Mouse (Mus musculus) heart, adult 11 months (tissue): ENCODE results near the gene Celf6.

Experiments used
- DNase-seq: peaks from one replicate; pipeline ENCODE4 v3.0.0; 2022

The Celf6 gene

GRCm38 (mm10) chr9:59588710-59589671 is 11.3 kb downstream of the Celf6 start:
- DNase-seq, result no peak

- DNase-seq, result no peak
Measured at GRCm38 (mm10) chr9:59589703-59590439, 12.2 kb downstream of the Celf6 start.

- peak; percentile 64 for DNase-seq
Measured at GRCm38 (mm10) chr9:59601661-59602060, 23.9 kb downstream of the Celf6 start.

DNA sequence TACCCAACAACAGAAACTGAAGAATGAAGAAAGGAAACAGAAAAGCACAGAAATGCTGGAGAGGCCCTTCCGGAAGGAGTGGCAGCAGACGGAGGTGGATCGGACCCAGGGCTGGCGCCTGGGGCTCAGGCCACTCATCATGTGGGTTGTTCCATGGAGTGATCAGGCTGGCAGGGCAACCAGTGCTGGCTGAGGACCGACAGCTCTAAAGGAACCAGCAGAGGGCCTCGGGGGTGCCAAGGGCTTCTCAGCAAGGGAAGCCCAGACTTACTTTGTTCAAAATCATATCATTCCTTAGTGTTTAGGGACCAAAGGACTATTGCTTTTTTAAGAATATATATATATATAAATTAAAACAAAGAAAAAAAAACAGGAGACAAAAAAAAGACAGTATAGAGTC is 28.2 kb downstream of the Celf6 start:
- no peak for DNase-seq

DNA sequence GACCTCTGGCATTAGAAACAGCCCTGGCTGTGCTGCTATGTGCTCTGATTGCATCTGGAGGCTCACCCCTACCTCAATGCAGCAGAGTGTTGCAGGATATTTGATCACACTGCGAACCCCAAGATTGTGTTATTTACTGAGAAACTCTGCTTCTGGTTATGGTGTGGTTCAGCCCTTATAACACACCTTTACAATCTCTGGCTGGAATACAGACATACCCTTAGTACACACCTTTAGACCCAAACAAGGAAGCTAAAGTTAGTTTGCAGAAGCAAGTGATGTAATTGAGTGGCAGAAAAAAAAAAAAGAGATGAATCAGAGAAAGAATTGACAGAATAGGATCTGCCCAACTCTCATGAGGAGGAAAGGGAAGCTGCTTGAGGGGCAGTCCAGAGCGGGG is 33.2 kb downstream of the Celf6 start:
- no peak for DNase-seq

DNA sequence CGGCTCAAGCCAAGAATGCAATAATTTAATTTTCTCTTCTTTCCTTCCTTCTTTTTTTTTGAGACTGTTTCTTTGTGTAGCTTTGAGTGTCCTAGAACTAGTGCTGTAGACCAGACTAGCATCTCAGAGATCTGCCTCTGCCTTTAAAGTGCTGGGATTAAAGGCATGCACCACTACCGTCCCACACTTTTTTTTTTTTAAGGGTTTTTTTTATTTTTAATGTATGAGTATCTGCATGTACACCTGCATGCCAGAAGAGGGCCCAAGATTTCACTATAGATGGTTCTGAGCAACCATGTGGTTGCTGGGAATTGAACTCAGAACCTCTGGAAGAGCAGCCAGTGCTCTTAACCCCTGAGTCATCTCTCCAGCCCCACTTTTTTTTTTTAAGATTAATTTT is 38.1 kb downstream of the Celf6 start:
- no peak for DNase-seq

- peak; percentile 100 for DNase-seq
Measured at GRCm38 (mm10) chr9:59616622-59617306, 39.0 kb downstream of the Celf6 start, which contains the start of gene Parp6. TSS of gene Parp6 (plus strand) at chr9:59617284.

GRCm38 (mm10) chr9:59617307-59617973 is 39.7 kb downstream of the Celf6 start:
- no peak for DNase-seq

DNA sequence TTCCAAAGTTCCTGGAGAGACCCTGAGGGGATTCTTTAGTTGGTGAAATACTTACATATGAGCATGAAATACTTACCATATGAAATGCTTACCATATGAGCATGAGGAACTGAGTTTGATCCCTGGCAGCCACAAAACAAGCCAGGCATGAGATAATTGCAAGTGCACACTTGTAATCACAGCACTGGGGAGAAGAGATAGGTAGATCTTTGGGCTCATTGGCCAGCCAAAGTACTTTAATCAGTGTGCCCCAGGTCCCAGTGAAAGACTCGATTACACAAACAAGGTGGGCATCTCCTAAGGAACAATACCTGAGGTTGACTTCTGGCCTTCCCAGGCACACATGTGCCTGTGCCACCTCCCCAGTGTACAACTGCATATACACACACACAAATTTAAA is 60.7 kb downstream of the Celf6 start:
- DNase-seq, result peak; percentile 54

DNA sequence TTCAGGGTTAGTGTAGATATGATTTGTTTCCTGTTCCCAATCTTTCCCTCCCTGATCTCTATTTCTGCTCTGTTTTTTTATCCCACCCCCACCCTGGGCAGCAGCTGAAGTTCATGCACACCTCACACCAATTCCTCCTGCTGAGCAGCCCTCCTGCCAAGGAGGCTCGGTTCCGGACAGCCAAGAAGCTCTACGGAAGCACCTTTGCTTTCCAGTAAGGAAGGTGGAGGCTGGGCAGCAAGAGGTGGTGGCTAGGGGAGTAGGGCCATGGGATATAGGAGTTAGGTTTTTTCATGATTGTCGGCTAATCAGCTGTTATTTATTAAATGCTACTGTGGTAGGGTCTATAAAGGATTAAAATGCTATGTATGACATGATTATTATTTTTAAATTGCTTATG is 62.2 kb downstream of the Celf6 start:
- peak; percentile 55 for DNase-seq

- DNase-seq, result peak; percentile 36
Measured at GRCm38 (mm10) chr9:59641320-59641719, 63.6 kb downstream of the Celf6 start.

DNA sequence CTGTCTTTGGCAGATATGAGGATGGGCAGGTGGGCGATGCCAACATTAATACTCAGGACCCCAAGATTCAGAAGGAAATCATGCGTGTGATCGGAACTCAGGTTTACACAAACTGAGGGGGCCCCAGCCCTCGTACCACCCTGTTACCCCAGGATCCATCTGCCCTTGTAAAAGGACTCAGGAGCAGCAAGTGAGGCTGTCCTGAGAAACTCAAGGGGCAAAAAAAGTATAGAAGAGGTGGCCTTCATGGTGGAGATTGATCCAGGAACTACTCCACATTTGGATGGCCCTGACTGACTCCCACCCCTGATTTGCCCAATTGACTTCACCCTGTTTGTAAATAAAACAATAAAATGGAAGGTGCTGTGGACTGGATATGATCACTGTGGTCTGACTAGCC is 72.2 kb downstream of the Celf6 start:
- DNase-seq, result peak; percentile 70

GRCm38 (mm10) chr9:59653371-59653770 is 75.7 kb downstream of the Celf6 start:
- DNase-seq, result peak; percentile 93

GRCm38 (mm10) chr9:59654450-59654983 is 76.8 kb downstream of the Celf6 start:
- DNase-seq, result no peak

DNA sequence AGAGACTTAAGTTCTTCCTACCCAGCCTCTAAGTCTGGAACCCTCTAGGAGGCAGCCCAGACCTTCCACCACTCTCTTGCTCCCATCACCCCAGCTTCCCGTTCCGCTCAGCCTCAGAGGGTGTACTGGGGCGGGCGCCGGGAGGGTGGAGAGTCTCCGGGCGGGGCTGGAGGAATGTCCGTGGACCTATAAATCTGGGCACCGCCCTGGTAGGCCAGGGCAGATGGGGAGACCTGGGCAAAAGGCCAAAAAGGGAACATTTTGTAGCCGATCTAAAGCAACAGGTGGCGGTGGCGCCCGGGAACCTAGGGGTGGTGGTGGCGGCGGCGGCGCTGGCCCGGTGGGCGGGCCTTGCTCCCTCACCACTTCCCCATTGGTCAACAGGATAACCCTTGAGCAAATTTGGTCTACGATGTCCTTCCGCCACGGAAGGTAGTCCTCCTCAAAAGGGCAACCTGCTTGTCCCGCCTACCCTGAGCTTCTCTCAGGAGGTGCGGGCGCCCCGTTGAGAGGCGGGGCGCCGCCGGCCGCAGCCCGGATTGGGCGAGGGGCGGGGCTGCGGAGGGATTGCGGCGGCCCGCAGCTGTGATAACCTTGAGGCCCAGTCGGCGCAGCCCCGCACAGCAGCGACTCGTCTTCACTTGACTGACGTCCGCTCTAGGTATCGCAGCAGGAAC is 78.4 kb downstream of the Celf6 start, which contains the start of gene Pkm:
Gene Pkm, plus strand, starts transcription at position 411 of the 677 bp plus-strand sequence.
- DNase-seq, result peak; percentile 100
